Mouse (Mus musculus) MEL (cell line): ENCODE data around the gene Nampt.

Experiments used
- CTCF ChIP-seq, 3 experiments: IDR thresholded peaks in 2 of 3; conservative IDR thresholded peaks in 1 of 3; 2 replicates each; pipeline ENCODE4 v1.5.1; 2011 to 2012; ENCODE audit warnings: low read length in 3 of 3, low read depth in 2 of 3, mild to moderate bottlenecking in 2 of 3, improper control_type of control experiment in 1 of 3, inconsistent platforms in 1 of 3, mixed read lengths in 1 of 3, moderate library complexity in 1 of 3; ENCODE audit not compliant: control insufficient read depth in 1 of 3, insufficient read depth in 1 of 3, poor library complexity in 1 of 3, severe bottlenecking in 1 of 3
- E2F4 ChIP-seq: IDR thresholded peaks from 2 replicates; pipeline ENCODE4 v1.6.1; 2011; ENCODE audit warnings: low read depth, low read length, improper control_type of control experiment, borderline replicate concordance

GRCm38 (mm10) chr12:32821504-32822011 is 2.2 kb downstream of the Nampt start:
- TF ChIP-seq CTCF (IDR thresholded peaks at IDR 0.05 in 2 of 3, conservative IDR thresholded peaks at IDR 0.05 in 1 of 3; ENCODE audit: control insufficient read depth in 1 of 3, insufficient read depth in 1 of 3, low read depth in 2 of 3, low read length in 3 of 3, poor library complexity in 1 of 3, severe bottlenecking in 1 of 3) (no peak), E2F4 (no peak)
